9 mouse cellular contexts compared by ENCODE assay signal in genomic region chr19:12004216-12005008, GRCm38 (mm10). TPM values are rescaled to one million over a fixed set of nuclear protein-coding genes. Genes with fewer than 3 reads are reported as not detected.
A peak's percentile ranks its signal among the peaks of the same experiment; 100 is the strongest.
DNase-seq lines count a peak whose midpoint lies in the region; ATAC-seq and TF ChIP-seq lines count a peak whose summit lies in the region.
"Had no signal": no experiment of that assay in that cellular context is flagged by ENCODE, and none has a peak within 500 bp of the region (broad histone marks: within the 10 kb centered on the region; RNA-seq: fewer than 3 reads in every experiment).

No protein-coding gene starts in this region.

- peak overlapping the region; percentile 64 for H3K4me3 ChIP-seq in hindbrain, postnatal 0 days (ENCODE audit: low read length)
- H3K4me3 ChIP-seq in liver, embryonic 16.5 days (ENCODE audit: low read depth, low read length), result peak overlapping the region; percentile 74

- no peaks in the 10 kb centered on the region for H3K9me3 ChIP-seq in hindbrain, postnatal 0 days (ENCODE audit: low read length)
- no peaks in the 10 kb centered on the region for H3K9me3 ChIP-seq in liver, embryonic 16.5 days (replicated peaks; ENCODE audit: control insufficient read depth, low read length)

- ATAC-seq in hindbrain, postnatal 0 days, result no peak
- no peak for ATAC-seq in liver, embryonic 16.5 days (ENCODE audit: low read depth)

- H3K27me3 ChIP-seq in hindbrain, postnatal 0 days (ENCODE audit: insufficient read depth, low read length), result no peaks in the 10 kb centered on the region
- no peaks in the 10 kb centered on the region for H3K27me3 ChIP-seq in liver, embryonic 16.5 days (ENCODE audit: control insufficient read depth, insufficient read depth, low read depth, low read length)

- peak; percentile 27 for DNase-seq in embryo, embryonic 10.5 days (ENCODE audit: low spot score)
- no peak for DNase-seq in embryo, embryonic 9.5 days (ENCODE audit: extremely low spot score)
- DNase-seq in 416B (ENCODE audit: low read depth), result peak; percentile 78
- DNase-seq in cerebellum, adult 9-11 months, result peak; percentile 69
- DNase-seq in hindbrain, postnatal 0 days (ENCODE audit: low spot score), result peak; percentile 20
- no peak for DNase-seq in adipocyte (ENCODE audit: low spot score)
- DNase-seq in frontal cortex, postnatal 10 days (ENCODE audit: low spot score in 2 of 2), result no peak

- no peak for TF ChIP-seq CTCF in hindbrain, postnatal 0 days (IDR thresholded peaks at IDR 0.05; ENCODE audit: low read depth)

- 47% methylated on average over 9 of the region's 9 CpGs for WGBS in hindbrain, postnatal 0 days
- 37% methylated on average over 9 of the region's 9 CpGs for WGBS in liver, embryonic 16.5 days (ENCODE audit: insufficient replicate concordance)

- H3K4me1 ChIP-seq in hindbrain, postnatal 0 days (ENCODE audit: insufficient read depth, low read length), result 0 out of 2 replicates have a peak, but pooled peaks cover 7% of the 10 kb centered on the region
- H3K4me1 ChIP-seq in liver, embryonic 16.5 days (ENCODE audit: control insufficient read depth, low read depth, low read length), result peaks cover 40% of the 10 kb centered on the region

- peak overlapping the region; percentile 77 for H3K27ac ChIP-seq in hindbrain, postnatal 0 days
- H3K27ac ChIP-seq in liver, embryonic 16.5 days (ENCODE audit: low read length), result peak overlapping the region; percentile 57

- H3K36me3 ChIP-seq in hindbrain, postnatal 0 days (ENCODE audit: insufficient read depth, low read length), result no peaks in the 10 kb centered on the region
- H3K36me3 ChIP-seq in liver, embryonic 16.5 days (ENCODE audit: control insufficient read depth, insufficient read depth), result no peaks in the 10 kb centered on the region

- peak overlapping the region; percentile 56 for H3K4me2 ChIP-seq in hindbrain, postnatal 0 days (ENCODE audit: low read depth, low read length)
- peak overlapping the region; percentile 87 for H3K4me2 ChIP-seq in liver, embryonic 16.5 days (ENCODE audit: low read depth, low read length)

- H3K9ac ChIP-seq in hindbrain, postnatal 0 days (replicated peaks; ENCODE audit: low read length), result peak overlapping the region; percentile 43
- H3K9ac ChIP-seq in liver, embryonic 16.5 days (ENCODE audit: low read depth, low read length), result peak overlapping the region; percentile 70

RNA-seq across cellular contexts. Expression of gene Olfr1423, which starts 36.7 kb away (rescaled TPM):
- total RNA-seq in hindbrain, postnatal 0 days (2014; rRNA removed), result not detected in 2 replicates
- not detected in 2 replicates for polyA plus RNA-seq in hindbrain, postnatal 0 days (2015; fragmentation: Nextera tagmentation; extraction: Ambion mirVana)
- 0.01 TPM in 1 of 2 replicates, not detected in the other for polyA plus RNA-seq in liver, embryonic 16.5 days (2015; fragmentation: Nextera tagmentation; extraction: Ambion mirVana)
- total RNA-seq: layer of hippocampus, postnatal 10 days had no signal

RNA-seq across cellular contexts. Expression of gene Osbp, which starts 38.7 kb away (rescaled TPM):
- 25.5 and 28.0 TPM in 2 replicates for total RNA-seq in hindbrain, postnatal 0 days (2014; rRNA removed)
- polyA plus RNA-seq in hindbrain, postnatal 0 days (2015; fragmentation: Nextera tagmentation; extraction: Ambion mirVana), result 2.5 and 2.6 TPM in 2 replicates
- polyA plus RNA-seq in liver, embryonic 16.5 days (2015; fragmentation: Nextera tagmentation; extraction: Ambion mirVana), result 1.7 TPM in 2 replicates

RNA-seq across cellular contexts. Expression of gene Olfr1424, which starts 58.1 kb away (rescaled TPM):
- not detected in 2 replicates for total RNA-seq in hindbrain, postnatal 0 days (2014; rRNA removed)
- not detected in 2 replicates for polyA plus RNA-seq in hindbrain, postnatal 0 days (2015; fragmentation: Nextera tagmentation; extraction: Ambion mirVana)
- polyA plus RNA-seq in liver, embryonic 16.5 days (2015; fragmentation: Nextera tagmentation; extraction: Ambion mirVana), result not detected in 2 replicates
- total RNA-seq: layer of hippocampus, postnatal 10 days had no signal

Comparison
In these comparisons a context has a peak if more than half of its experiments do, and no peak if none do; other contexts are left out.
1. DNase-seq: peak in embryo, embryonic 10.5 days (single experiment), 416B (single experiment), cerebellum, adult 9-11 months (single experiment) and hindbrain, postnatal 0 days (single experiment); none in embryo, embryonic 9.5 days (single experiment), adipocyte (single experiment) and frontal cortex, postnatal 10 days (0 of 2).